Mouse (Mus musculus) left cerebral cortex, adult 8-10 months (tissue): ENCODE measurements around the gene Stkld1. TPM values are rescaled to one million over a fixed set of nuclear protein-coding genes. Genes with fewer than 3 reads are reported as not detected.

Source experiments
- DNase-seq, 2 experiments: peaks; one replicate each; pipeline ENCODE4 v3.0.0; 2022; ENCODE audit warnings: low spot score in 2 of 2
- total RNA-seq, 4 experiments: library from RNA; stranded (reverse); gene quantifications; 2 replicates each; pipeline ENCODE4 v1.2.4; 2022

Stkld1 gene
- total RNA-seq, 4 experiments from 2014 or later: 0.16 to 0.42 TPM; not detected in 2

- DNase-seq: peak; percentile 94
Measured at GRCm38 (mm10) chr2:26963923-26964723, 30.3 kb downstream of the Stkld1 start, which contains the start of gene Rexo4. Gene Rexo4, minus strand, starts transcription at chr2:26964386.

- no peak for DNase-seq
Measured at GRCm38 (mm10) chr2:26964724-26965370, 31.0 kb downstream of the Stkld1 start.

DNA sequence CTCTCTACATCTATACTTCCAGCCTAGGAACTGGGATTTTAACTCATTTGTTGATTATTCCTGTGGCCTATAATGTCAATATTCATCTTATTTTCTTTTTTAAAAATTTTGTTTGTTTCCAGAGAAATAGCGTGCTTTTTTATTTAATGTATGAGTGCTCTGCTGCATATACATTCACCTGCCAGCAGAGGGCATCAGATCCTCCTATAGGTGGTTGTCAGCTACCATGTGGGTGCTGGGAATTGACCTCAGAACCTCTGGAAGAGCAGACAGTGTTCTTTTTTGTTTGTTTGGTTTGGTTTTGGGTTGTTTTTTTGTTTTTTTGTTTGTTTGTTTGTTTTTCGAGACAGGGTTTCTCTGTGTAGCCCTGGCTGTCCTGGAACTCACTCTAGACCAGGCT is 33.4 kb downstream of the Stkld1 start:
- DNase-seq: no peak

- no peak for DNase-seq
Measured at GRCm38 (mm10) chr2:26973116-26973515, 39.3 kb downstream of the Stkld1 start, which contains the start of gene Adamts13. Gene Adamts13, plus strand, starts transcription at chr2:26973416.

DNA sequence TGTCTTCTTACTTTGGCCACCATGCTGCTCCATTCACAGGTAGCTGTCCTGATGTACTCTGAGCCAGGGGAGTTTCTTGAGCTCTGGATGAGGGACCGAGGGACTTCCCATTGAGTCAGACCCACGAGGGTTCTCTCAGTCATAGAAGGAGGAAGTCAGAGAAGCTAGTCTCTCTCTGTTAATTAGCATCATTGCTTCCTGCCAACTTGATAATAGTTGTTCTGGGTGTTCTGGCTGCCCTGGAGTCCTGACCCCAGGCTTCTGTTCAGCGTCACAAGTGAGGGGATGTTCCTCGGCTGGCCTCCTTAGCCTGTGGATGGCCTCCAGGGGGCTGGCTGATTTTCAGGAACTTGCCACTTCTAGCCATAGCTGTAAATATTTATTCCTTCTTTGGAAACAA is 40.1 kb downstream of the Stkld1 start:
- DNase-seq: no peak

DNA sequence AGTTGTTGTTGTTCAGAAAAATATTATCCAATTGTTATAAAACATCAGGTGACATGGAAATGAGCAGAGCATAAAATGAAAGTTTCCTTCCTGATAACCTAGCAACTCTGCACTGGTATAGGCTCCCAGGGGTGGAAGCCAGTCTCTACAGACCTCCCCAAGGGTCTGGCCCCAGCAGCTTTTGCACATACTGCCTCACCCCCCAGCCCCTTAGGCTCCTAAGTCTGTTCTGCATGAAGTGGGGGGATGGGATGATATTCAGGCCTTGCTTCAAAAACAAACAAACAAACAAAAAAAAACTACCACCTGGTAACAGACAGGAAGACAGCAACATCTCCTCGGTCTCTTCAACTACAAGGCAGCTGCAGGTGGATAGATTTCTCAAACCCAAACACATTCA is 46.5 kb downstream of the Stkld1 start:
- no peak for DNase-seq

GRCm38 (mm10) chr2:26984179-26984578 is 50.3 kb downstream of the Stkld1 start:
- no peak for DNase-seq

- DNase-seq: no peak
Measured at GRCm38 (mm10) chr2:26984640-26985039, 50.8 kb downstream of the Stkld1 start.

GRCm38 (mm10) chr2:26993936-26994335 is 60.1 kb downstream of the Stkld1 start:
- no peak for DNase-seq

- DNase-seq: no peak
Measured at GRCm38 (mm10) chr2:26997498-26997897, 63.7 kb downstream of the Stkld1 start.

GRCm38 (mm10) chr2:26997993-26998392 is 64.1 kb downstream of the Stkld1 start:
- DNase-seq: no peak

Other genes starting within 250 kb of the Stkld1 start
- gene Abo, start 69.1 kb upstream of the Stkld1 start, total RNA-seq: not detected
- 10 to 100 TPM; 20.4 to 26.5 (median 25.8) TPM for gene Surf6, start 31.2 kb upstream of the Stkld1 start, total RNA-seq
- 10 to 100 TPM; 46.7 to 55.4 (median 50.1) TPM for gene Med22, start 23.4 kb upstream of the Stkld1 start, total RNA-seq
- gene Rpl7a, start 23.3 kb upstream of the Stkld1 start, total RNA-seq: 100 to 1,000 TPM; 215 to 270 (median 238) TPM
- 10 to 100 TPM; 33.1 to 38.0 (median 36.3) TPM for gene Surf2, start 17.7 kb upstream of the Stkld1 start, total RNA-seq
- 100 to 1,000 TPM; 116 to 127 (median 120) TPM for gene Surf1, start 17.5 kb upstream of the Stkld1 start, total RNA-seq
- gene Surf4, start 119 bp upstream of the Stkld1 start, total RNA-seq: 10 to 100 TPM; 46.2 to 51.8 (median 49.9) TPM
- gene Rexo4, start 30.3 kb downstream of the Stkld1 start, total RNA-seq: 10 to 100 TPM; 43.4 to 54.7 (median 46.8) TPM
- gene Adamts13, start 39.4 kb downstream of the Stkld1 start, total RNA-seq: 1 to 10 TPM; 1.2 to 1.6 (median 1.4) TPM
- 10 to 100 TPM; 42.4 to 46.5 (median 44.1) TPM for gene Cacfd1, start 75.9 kb downstream of the Stkld1 start, total RNA-seq
- 10 to 100 TPM; 21.1 to 28.3 (median 27.8) TPM for gene Slc2a6, start 94.0 kb downstream of the Stkld1 start, total RNA-seq
- gene Mymk, start 138.1 kb downstream of the Stkld1 start, total RNA-seq: 1 to 10 TPM in 2 of 4 experiments, under 1 TPM in 2; 0.44 to 1.5 (median 1.2) TPM
- 10 to 100 TPM; 12.6 to 18.4 (median 15.6) TPM for gene Adamtsl2, start 145.3 kb downstream of the Stkld1 start, total RNA-seq
- 100 to 1,000 TPM in 1 of 4 experiments, 10 to 100 TPM in 3; 95.8 to 105 (median 98.8) TPM for gene Fam163b, start 208.4 kb downstream of the Stkld1 start, total RNA-seq
- gene Dbh, start 231.2 kb downstream of the Stkld1 start, total RNA-seq: under 1 TPM; 0.20 to 0.53 (median 0.43) TPM